Mouse (Mus musculus) thymus, adult 18-20 months (tissue): ENCODE measurements around the gene Zfp568.

ENCODE experiments used
- DNase-seq, 2 experiments: peaks; one replicate each; pipeline ENCODE4 v3.0.0; 2022; ENCODE audit warnings: mixed read lengths in 2 of 2

Gene Zfp568

DNA sequence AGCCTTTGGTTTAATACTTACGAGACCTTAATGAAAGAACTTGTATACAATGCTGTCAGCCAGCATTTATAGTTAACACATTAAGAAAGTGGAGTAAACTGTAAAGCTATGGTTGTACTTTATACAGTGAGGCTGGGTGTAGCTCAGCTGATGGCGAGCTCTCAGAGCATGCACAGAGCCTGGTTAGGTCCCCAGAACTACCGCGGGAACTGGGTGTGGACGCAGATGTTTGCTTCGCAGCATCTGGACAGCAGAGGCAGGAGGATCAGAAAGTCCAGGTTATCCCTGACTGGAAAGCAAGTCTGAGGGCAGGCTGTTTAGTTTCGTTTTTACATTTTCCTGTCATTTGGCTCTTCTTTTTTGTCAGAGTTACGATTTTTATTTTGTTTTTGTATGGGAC lies 8.9 kb downstream of the Zfp568 start:
- DNase-seq, result no peak

DNA sequence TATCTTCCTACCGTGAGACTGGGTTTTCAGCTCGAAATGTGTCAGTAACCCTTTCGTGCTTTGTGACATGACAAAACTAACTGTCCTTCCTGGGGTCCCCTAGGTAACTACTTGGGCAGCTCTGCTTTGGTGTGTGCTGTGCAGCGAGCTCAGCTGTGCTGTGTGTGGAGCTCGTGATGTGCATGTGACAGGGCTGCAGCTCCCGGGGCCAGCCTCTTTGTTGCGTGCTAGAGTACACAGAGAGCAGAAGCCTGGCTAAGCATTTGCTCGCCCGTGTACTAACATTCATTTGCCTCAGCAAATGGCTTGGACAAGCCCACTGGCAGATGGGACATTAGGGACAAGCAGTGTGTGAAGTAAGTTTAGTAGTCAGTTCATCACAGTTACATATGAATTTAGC lies 9.6 kb downstream of the Zfp568 start:
- no peak for DNase-seq

DNA sequence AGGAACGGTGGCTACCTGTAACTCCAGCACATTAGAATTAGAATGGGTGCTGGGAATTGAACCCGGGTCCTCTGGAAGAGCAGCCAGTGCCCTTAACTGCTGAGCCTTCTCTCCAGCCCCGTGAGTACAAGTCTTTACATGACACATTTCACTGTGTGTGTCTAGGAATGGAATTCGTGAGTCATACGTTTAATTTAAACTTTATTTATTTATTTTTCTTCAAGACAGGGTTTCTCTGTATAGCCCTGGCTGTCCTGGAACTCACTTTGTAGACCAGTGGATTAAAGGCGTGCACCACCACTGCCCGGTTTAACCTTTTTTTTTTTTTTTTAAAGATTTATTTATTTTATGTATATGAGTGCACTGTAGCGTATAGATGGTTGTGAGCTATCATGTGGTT lies 11.4 kb downstream of the Zfp568 start:
- DNase-seq, result no peak

DNA sequence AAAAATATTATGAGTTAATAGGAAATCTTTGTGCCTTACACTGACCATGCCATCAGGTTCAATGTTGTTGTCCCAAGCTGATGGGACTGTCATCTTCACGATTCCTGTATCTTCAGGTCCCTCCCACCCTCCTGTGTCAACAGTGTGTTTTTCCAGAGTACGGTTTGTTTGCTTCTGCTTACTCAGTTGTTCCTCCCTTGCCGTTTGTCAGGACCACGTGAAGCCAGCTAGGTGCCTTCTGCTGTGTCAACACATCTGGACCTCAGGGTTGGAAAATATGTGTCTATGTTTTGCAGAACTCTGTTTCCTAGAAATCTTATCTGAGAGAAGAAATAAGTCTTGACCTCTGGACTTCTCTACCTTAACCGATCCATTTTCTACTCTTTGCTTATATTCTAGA lies 16.8 kb downstream of the Zfp568 start:
- no peak for DNase-seq

DNA sequence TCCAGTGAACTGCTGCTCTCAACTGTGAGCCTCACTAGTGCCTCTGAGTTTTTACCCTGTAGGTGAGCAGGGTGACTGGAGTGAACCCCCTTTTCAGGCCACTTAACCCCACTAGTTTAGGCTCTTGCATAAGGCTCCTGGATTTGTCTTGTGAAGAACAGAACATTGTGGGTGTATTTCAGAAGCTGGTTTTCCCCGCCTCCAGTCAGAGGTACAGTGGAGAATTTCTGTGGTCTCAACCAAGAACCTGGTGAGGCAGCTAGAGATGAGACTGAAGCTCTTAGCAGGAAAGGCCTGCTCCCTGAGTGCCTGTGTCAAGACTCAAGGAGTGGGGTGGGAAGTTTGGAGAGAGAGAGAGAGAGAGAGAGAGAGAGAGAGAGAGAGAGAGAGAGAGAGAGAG lies 23.8 kb downstream of the Zfp568 start:
- no peak for DNase-seq

DNA sequence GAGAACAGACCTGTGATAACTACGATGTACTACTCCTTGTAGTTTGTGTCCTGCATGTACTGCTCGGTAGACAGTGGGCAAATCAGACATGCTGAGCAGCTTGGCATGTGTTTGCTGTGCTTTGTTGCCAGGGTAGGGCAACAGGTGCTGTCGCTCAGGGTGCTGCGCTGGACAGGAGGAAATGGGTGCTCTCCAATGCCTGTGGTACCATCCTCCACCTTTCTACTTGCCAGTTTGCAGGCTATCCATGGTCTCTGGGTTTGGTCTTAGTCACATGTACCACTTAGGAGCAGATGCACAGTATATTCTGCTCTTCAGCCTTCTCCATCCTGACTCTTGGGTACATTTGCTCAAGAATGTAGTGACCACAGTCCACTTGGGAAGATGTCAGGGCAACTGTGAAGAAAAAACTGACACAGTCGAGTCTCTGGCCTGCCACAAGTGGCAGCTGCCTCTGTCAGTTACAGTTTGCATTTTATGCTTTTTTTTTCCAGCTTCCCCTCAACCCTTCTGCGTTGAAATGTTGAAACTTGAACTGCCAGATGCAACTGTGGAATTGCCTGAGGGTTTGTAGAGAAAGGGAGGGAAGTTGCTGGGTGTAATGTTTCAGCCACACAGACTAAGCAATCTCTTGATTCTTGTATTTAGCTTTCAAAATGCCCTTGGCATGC lies 24.4 kb downstream of the Zfp568 start:
- no peak for DNase-seq

DNA sequence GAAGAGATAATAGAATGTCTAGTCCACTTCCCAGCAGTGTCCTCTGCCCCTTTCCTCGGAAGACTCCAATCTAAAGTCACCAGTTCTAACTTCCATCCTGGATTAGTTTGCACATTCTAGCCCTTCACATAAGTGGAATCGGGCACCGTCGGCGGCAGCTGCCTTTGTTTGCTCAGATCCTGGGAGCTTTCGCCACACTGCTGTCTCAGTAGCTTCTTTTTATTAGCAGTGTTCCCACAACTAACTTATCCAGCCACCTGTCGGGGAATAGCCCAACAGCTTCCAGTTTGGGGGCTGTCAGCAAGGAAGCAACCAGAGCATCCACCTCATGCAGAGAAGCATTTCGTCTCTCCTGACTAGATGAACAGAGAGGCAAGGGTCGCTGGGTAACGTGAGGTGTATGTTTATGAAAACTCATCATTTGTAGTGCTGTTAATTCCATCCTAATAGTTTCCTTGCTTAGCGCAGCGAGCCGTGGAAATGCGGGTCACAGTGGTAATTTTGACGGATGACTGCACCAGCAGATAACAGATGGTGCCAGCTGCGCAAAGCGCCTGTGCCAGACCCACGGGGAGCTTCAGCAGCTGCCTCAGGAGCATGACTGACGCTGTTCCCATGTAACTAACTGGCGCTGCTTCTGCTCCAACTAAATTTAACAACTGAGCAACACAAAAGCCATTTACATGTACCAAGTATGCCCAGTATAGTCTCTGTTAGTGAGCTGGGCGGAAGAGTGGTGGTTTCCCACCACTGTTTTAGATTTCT lies 25.7 kb downstream of the Zfp568 start:
- no peak for DNase-seq

DNA sequence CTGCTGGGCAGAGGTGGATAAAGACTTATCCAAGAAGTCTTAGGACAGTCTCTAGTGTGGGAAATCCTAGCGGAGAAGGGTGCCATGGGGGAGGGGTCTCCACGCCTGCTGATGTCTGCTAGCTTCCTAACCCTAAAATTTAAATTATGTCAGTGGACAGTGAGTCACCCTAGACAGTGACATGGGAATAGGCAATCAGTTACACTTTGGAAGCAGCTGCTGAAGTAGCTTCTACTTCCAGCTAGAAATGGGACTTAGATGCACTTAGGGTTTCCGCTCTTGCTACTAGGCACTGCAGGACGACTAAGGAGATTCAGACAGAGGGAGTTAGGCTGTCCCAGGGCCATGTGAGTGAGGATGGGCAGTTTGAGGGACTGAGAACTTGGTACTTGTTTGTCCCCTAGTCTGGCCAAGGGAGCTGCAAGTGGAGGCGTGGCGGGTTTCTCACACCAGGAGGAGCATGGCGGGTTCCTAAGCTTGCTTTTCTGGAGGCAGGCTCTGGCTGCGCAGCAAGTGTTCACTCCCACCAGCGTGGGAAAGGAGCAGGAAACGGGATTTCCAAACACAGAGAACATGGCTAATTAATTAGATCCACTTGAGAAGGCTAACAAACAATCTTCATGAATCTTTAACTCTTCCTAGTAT lies 26.9 kb downstream of the Zfp568 start:
- DNase-seq, result no peak

DNA sequence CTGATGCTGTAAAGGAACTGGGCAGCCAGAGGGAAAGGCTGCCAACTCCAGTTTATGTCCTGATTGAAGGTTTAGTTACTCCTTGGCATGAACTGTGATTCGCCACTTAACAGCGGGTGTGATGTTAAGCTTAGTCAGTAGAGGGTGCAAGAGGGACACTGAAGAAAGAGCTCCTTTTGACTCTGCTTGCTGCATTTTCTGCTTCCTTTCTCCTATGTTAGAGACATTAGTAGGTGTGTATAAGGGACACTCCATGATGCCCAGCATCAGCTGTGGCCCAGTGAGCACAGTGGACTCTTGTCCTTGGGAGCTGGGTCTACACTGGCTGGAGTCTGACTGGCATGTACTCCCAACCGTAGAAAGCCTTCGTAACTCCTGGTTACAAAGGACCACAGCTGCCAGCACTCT lies 29.2 kb downstream of the Zfp568 start:
- peak in 1 of 2 experiments; percentile 21 for DNase-seq

DNA sequence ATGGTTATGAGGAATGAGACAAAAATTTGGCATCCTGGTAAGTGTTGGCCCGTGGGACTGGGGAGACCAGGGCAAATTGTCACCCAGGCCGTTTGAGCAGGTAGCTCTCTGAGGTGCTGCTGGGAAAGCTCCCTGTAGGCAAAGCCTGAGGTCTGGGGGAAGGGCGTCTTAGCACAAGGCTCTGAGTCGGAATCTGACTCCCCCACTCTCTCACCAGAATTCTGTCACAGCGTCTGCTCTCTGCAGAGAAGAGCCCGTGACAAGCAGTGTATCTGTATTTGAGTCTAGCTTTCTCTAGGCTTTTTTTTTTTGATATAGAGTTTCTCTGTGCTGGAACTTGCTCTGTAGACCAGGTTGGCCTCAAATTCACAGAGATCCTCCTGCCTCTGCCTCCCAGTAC lies 33.5 kb downstream of the Zfp568 start:
- no peak for DNase-seq

DNA sequence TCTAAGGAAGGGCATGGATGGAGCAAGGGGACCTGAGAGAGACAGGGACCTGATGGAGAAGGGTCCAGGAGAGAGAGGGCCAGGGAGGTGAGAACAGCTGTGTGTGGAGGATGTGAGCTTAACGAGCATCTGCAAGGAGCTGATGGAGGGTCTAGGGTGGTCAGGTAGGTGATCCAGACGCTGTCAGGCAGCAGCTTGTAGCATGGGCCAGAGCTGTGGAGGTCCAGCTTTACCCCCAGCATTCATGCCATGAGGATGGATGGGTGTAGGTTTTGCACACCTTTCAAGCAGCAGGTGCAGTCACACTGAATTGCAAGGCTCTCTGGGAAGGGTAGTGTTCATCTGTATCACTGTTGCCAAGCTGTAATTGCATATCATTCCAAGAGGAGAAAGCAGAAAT lies 35.8 kb downstream of the Zfp568 start:
- DNase-seq, result no peak

DNA sequence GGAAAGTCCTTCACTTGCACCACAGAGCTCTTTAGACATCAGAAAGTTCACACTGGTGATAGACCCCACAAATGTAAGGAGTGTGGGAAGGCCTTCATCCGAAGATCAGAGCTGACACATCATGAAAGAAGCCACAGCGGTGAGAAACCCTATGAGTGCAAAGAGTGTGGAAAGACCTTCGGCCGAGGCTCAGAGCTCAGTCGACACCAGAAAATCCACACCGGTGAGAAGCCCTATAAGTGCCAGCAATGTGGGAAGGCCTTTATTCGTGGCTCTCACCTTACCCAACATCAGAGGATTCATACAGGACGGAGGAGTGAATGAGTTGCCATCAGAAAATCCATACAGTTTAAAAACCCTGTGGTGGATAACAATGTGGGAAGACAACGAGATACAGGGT lies 39.6 kb downstream of the Zfp568 start:
- no peak for DNase-seq

DNA sequence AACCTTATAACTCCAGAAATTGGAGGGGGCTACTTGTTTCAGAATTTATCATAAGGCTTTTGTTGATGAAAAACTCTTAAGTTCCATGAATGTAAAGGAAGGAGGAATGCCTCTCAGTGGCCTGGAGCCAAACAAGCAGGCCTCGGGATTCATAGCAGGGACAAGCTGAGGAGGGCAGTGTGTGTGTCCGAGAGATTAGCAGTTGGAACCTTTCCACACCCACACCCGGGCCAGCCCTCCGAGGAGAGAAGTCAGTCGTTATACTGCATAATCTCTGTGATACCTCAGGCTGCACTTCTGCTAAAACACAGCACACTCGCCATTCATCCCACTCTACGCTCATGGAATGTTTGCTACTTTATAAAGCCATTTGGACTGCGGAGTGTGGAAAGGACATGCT lies 40.0 kb downstream of the Zfp568 start:
- DNase-seq, result no peak

DNA sequence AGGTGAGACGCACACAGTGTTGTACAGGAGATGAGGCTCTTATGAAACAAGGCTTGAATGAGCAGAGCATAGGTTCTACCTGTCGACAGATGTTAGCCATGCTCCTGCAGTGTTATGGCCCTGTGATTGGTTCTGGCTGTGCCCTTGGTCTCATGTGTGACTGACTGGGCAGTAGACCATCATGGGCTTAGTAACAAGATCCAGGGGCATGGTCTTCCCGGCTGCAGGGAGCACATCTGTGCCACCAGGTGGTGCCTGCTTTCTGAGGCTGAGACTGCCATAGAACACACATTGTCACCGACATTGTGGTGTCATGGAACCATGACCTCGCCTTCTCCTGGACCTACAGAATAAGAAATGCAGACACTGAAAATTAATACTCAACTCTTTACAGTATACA lies 41.6 kb downstream of the Zfp568 start:
- no peak for DNase-seq

DNA sequence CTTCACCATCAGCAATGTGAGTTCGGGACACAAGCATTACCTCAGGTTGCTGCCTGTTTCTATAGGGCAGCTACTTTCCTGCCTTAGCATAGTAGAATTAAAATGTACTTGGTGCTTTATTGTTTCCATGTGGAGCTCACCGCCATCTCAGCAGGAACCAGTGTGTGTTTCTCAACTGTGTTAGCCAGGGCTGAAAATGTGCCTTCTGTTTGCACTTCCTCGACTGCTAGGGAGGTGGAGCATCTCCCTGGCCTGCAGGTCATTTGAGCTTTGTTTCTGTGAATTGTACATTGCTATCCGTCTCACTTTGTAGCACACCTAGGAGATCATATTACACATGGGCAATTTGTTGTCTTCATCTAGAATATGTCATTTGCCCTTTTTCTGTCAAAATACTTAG lies 43.6 kb downstream of the Zfp568 start:
- no peak for DNase-seq

DNA sequence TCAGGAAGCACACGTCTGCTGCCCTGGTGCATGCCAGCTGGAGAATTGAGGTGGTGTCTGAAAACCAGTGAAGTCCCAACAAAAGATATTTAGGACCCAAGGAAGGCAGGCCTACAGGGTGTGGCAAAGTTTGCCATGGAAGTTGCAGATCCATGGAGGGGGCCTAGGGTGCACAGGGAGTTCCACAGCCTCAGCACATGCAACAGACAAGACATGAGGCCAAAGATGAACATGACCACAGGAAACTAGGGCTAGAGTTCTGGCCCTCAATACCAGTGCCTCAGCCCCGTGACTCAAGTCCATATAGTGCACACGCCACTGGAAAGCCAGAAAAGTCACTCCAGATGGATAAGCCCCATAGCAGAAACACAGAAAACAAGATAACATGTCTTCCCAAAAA lies 44.8 kb downstream of the Zfp568 start:
- DNase-seq, result no peak

DNA sequence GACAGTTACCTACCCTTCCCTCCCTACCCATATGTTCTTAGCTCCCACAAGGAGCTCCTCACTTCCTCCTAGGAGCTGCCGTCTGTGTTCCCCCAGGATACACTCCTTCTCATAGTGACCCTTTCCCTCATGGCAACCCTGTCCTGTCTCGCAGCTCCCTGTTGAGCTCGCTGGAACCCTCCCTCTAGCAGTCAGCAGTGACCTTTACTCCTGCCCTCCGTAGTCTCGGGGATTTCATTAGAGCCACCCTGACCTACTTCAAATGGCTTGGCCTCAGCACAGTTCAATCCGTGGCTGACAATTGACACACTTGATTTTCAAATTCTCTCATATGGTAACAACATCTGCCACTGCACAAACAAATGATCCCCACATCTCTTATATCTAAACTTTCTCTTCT lies 46.9 kb downstream of the Zfp568 start:
- no peak for DNase-seq

DNA sequence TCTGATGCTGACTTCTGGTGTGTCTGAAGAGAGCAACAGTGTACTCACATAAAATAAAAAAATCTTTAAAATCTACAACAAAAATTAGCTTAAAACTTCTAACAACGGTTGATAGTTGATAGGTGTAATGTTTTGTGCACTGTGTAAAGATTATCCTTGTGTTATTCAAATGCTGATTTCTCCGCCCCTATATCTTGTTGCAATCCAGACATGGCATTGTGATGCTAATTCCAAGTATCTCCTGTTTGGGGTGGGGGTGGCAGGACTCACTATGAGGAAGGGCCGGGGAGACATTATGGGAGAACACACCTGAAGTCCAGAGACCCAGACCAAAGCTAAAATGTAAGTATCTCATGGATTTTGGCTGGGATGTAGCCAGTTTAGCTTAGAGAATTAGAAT lies 47.6 kb downstream of the Zfp568 start:
- DNase-seq, result no peak

DNA sequence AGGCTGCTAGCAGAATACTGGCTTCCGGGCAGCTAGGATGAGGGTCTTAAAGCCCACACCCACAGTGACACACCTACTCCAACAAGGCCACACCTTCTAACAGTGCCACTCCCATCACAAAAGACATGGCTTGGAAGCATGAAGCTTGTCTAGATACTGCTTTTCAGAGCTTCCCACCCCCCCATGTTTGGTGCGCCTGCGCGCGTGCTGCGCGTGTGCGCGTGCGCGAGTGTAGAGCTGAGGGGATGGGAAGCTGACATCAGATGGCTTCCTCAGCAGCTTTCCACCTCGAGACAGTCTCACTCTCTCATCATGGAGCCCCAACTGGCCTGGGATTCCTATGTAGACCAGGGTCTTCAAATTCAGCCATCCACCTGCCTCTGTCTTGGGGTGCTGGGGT lies 50.6 kb downstream of the Zfp568 start:
- no peak for DNase-seq

DNA sequence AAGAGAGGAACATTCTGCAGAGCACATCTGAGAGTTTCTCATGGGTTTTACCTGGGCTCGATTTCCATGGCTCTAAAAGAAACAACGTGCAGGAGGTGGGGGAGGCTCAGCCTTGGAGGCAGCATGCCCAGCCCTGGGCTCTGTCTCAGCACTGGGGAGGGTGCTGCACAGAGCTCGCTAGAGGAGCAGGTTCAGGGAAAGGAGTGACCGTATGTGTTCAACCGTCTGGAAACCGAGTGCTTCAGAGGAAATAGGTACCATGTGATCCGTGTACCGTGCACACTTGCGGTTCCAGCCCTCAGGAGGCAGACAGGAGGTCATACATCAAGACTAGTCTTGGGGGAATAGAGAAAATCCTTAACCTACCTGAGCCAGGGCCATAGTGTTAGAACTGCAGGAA lies 60.6 kb downstream of the Zfp568 start:
- no peak for DNase-seq

DNA sequence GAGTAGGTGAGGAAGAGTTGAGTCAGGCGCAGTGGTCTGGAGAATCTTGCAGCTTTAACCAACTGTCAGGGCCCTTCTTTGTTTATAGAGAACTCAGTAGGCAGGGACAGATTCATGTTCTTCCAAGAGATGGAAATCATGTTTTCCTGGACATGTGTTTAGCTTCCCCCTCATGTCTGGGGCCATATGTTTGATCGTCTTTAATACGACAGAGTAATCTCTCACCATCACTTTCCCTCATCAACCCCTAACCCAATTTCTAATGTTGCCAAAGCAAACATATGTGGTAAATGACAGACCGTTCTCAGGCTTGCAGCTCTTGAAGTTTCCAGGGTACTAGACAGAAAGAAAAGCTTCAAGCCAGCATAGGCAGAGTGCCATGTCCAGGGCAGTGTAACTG lies 64.4 kb downstream of the Zfp568 start:
- DNase-seq, result no peak

DNA sequence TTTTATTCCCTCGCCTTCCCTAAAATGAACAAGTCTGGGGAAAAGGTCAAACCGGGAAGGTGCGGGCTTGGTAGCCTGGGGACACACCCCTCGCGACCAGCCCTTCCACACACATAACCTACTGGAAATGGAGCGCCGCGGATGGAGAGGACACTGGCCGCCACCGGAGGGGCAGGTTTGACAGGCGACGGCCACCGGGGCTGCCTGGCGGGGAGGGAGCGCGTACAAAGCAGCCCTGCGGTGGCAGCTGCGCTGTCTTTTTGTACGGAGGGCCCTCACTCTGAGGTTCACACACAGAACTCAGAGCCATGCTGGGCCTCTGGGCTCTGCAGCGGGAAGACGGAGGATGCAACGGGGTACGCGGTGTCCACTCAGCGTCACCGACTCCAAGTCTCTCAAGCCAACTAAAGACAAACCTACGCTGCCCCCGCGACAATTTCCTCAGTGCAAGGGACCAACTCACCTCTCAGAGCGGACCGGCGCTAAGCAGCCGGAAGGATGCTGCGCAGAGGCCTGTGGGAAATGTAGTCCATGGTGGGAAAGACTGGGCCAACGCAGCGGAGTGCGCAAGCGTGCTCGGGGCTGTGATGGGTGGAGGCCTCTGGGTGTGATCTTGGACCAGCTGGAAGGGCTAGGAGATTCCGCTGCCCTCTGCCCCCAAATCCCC lies 67.3 kb downstream of the Zfp568 start, which contains the start of gene Zfp14:
TSS of gene Zfp14 (minus strand) at position 499 of the 667 bp plus-strand sequence.
- DNase-seq, result peak; percentile 82 to 87

DNA sequence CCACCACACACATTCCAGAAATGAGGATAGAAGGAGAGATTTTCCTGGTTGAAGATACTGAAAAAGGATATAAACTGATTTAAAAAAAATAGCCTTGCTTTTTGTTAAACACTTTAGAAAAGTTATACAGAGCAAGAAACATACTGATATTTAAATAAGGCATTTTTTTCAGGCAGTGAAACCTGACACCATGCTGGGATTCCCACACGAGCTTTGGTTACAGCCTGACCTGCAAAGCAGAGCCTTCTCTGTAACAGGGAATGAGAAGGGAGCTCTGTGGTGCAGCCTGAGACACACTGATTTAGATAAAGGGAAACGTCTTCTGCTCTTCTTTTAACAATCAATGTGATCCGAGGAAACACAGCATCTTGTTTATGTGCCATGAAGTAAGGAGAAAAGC lies 69.8 kb downstream of the Zfp568 start:
- no peak for DNase-seq

DNA sequence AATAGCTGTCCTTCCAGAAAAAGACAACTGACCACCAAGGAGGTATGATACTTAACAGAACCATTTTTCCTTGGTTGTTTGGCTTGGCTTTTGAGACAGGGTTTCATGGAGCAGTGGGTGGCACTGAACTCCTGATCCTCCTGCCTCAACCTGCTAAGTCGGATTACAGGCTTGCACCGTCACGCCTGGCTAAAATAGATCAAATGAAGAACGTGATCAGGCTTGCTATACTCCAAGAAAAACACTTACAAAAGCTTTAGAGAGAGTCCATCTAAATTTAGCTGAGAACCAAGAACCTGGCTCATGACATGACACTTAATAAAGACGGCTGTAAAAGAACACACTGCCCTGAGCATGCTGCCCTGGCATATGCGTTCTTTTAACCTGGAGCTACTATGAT lies 76.6 kb downstream of the Zfp568 start:
- no peak for DNase-seq
